Mouse (Mus musculus): ENCODE results near the gene Acacb. TPM values are rescaled to one million over a fixed set of nuclear protein-coding genes. Genes with fewer than 3 reads are reported as not detected.

Acacb gene
- 3.6 TPM in 2 replicates for polyA plus RNA-seq (2012; rRNA removed)

GRCm38 (mm10) chr5:114146028-114146888 lies at the start of gene Acacb:
Acacb (plus strand) TSS chr5:114146535.

GRCm38 (mm10) chr5:114127374-114128349 lies 18.7 kb upstream of the Acacb start, which contains the start of gene Alkbh2:
Alkbh2 (minus strand) TSS chr5:114128218.

GRCm38 (mm10) chr5:114130211-114130605 lies 16.1 kb upstream of the Acacb start, which contains the start of gene Ung:
Ung (plus strand) TSS chr5:114130386.

GRCm38 (mm10) chr5:114273693-114274402 lies 127.5 kb downstream of the Acacb start, which contains the start of gene Foxn4:
Foxn4 (minus strand) TSS chr5:114273807.

GRCm38 (mm10) chr5:114288874-114289273 lies 142.5 kb downstream of the Acacb start, which contains the start of gene Myo1h:
Myo1h (plus strand) TSS chr5:114289166.

Other genes with a start within 250 kb of the Acacb start
- gene Coro1c, start 237.8 kb upstream of the Acacb start, polyA plus RNA-seq (2012; rRNA removed) = 133 and 152 TPM in 2 replicates
- 11.3 and 11.8 TPM in 2 replicates for gene Ssh1, start 152.6 kb upstream of the Acacb start, polyA plus RNA-seq (2012; rRNA removed)
- gene Dao, start 142.8 kb upstream of the Acacb start, polyA plus RNA-seq (2012; rRNA removed) = 0.04 and 0.15 TPM in 2 replicates
- gene Usp30, start 81.1 kb upstream of the Acacb start, polyA plus RNA-seq (2012; rRNA removed) = 36.3 and 37.5 TPM in 2 replicates
- 78.4 and 85.2 TPM in 2 replicates for gene Svop, start 55.0 kb upstream of the Acacb start, polyA plus RNA-seq (2012; rRNA removed)
- 11.6 and 11.9 TPM in 2 replicates for gene Alkbh2, start 18.3 kb upstream of the Acacb start, polyA plus RNA-seq (2012; rRNA removed)
- gene Ung, start 16.1 kb upstream of the Acacb start, polyA plus RNA-seq (2012; rRNA removed) = 5.8 and 6.2 TPM in 2 replicates
- 0.28 and 0.49 TPM in 2 replicates for gene Foxn4, start 127.3 kb downstream of the Acacb start, polyA plus RNA-seq (2012; rRNA removed)
- 1.1 and 1.3 TPM in 2 replicates for gene Myo1h, start 142.6 kb downstream of the Acacb start, polyA plus RNA-seq (2012; rRNA removed)
- gene Kctd10, start 234.0 kb downstream of the Acacb start, polyA plus RNA-seq (2012; rRNA removed) = 72.8 and 73.8 TPM in 2 replicates
- 42.4 and 47.2 TPM in 2 replicates for gene Ube3b, start 234.1 kb downstream of the Acacb start, polyA plus RNA-seq (2012; rRNA removed)

All from central nervous system, embryonic 18 days (tissue).